Mouse (Mus musculus): ENCODE measurements at regions not wholly inside any gene's neighbourhood (a gene's known extent, or its start where the extent isn't known, plus 50 kb on each side); places are given as distances from the start of the nearest gene placed in this dataset.

- no peak for TF ChIP-seq POLR2A (IDR thresholded peaks at IDR 0.05; ENCODE audit: extremely low read depth, insufficient read depth, low read length)
- no peak for TF ChIP-seq CTCF (IDR thresholded peaks at IDR 0.05; ENCODE audit: extremely low read depth, insufficient read depth, low read length)
- no peaks in the 10 kb centered on the region for H3K4me1 ChIP-seq (ENCODE audit: control insufficient read depth, insufficient read depth, low read length)
- H3K4me3 ChIP-seq (ENCODE audit: insufficient read depth, low read length): no peak overlapping the region
- H3K27ac ChIP-seq (ENCODE audit: insufficient read depth, low read length): no peak overlapping the region
These were observed 454.8 kb upstream of the Gm6657 start for GRCm38 (mm10) chr12:77739047-77739760.

GRCm38 (mm10) chr12:77742716-77743115 lies 451.3 kb upstream of the Gm6657 start:
- TF ChIP-seq CTCF (IDR thresholded peaks at IDR 0.05; ENCODE audit: extremely low read depth, insufficient read depth, low read length): no peak
- TF ChIP-seq POLR2A (IDR thresholded peaks at IDR 0.05; ENCODE audit: extremely low read depth, insufficient read depth, low read length): no peak
- Histone ChIP-seq H3K4me3 (ENCODE audit: insufficient read depth, low read length) (no peak overlapping the region), H3K27ac (ENCODE audit: insufficient read depth, low read length) (no peak overlapping the region), H3K4me1 (ENCODE audit: control insufficient read depth, insufficient read depth, low read length) (no peaks in the 10 kb centered on the region)

DNA sequence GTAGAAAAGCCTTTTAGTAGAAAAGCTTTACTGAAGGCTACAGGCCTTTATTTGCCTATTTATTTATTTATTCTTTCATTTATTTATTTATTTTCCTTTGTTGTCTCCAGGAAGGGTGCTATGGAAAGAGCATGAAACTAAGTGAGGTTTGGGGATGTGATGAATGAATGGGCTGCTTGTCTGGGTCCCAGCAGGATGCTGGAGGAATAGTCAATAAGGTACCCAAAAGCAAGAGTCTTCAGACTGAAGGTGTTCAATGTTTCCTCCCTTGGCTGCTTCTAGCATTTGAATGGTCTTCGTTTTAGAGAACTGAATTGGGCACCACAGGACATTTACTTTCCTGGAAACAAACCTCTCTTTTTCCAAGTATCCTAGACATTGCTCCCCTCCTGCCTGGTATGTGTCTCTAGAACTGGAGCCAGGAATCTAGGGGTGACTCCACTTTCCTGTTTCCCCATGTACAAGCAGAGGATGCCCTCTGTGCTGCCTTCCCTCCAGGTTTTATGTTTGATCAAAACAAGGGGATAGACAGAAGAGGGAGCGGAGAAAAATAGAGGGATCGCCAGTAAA lies 444.5 kb upstream of the Gm6657 start:
- no peak overlapping the region for H3K4me3 ChIP-seq (ENCODE audit: insufficient read depth, low read length)
- no peak overlapping the region for H3K27ac ChIP-seq (ENCODE audit: insufficient read depth, low read length)
- TF ChIP-seq POLR2A (IDR thresholded peaks at IDR 0.05; ENCODE audit: extremely low read depth, insufficient read depth, low read length) (no peak), CTCF (IDR thresholded peaks at IDR 0.05; ENCODE audit: extremely low read depth, insufficient read depth, low read length) (no peak)
- H3K4me1 ChIP-seq (ENCODE audit: control insufficient read depth, insufficient read depth, low read length): no peaks in the 10 kb centered on the region

GRCm38 (mm10) chr12:77752181-77752580 lies 441.9 kb upstream of the Gm6657 start:
- Histone ChIP-seq H3K4me1 (ENCODE audit: control insufficient read depth, insufficient read depth, low read length) (no peaks in the 10 kb centered on the region), H3K27ac (ENCODE audit: insufficient read depth, low read length) (no peak overlapping the region), H3K4me3 (ENCODE audit: insufficient read depth, low read length) (no peak overlapping the region)
- no peak for TF ChIP-seq POLR2A (IDR thresholded peaks at IDR 0.05; ENCODE audit: extremely low read depth, insufficient read depth, low read length)
- TF ChIP-seq CTCF (IDR thresholded peaks at IDR 0.05; ENCODE audit: extremely low read depth, insufficient read depth, low read length): no peak

DNA sequence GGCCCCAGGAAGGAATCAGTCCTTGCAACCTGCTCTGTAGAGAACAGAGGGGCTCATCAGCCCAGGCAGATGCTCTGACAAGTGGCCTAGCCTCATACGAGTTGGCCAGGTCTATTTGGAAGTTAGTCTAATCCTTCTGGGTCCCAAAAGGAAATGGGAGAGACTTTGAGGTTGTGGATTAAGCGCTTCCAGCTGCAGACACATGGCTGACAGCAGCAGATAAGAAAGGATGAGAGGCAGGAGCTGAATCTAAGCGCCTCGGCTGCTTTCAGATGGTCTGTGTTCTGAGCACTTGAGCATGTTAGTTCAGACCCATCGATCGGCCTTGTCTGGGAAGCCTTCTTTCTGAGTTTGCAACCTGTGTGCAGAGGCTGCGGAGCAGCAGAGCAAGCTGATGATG lies 438.0 kb upstream of the Gm6657 start:
- no peak overlapping the region for H3K4me3 ChIP-seq (ENCODE audit: insufficient read depth, low read length)
- TF ChIP-seq POLR2A (IDR thresholded peaks at IDR 0.05; ENCODE audit: extremely low read depth, insufficient read depth, low read length): no peak
- no peak for TF ChIP-seq CTCF (IDR thresholded peaks at IDR 0.05; ENCODE audit: extremely low read depth, insufficient read depth, low read length)
- H3K27ac ChIP-seq (ENCODE audit: insufficient read depth, low read length): no peak overlapping the region
- H3K4me1 ChIP-seq (ENCODE audit: control insufficient read depth, insufficient read depth, low read length): no peaks in the 10 kb centered on the region

GRCm38 (mm10) chr12:77760976-77761375 lies 433.1 kb upstream of the Gm6657 start:
- Histone ChIP-seq H3K4me1 (ENCODE audit: control insufficient read depth, insufficient read depth, low read length) (no peaks in the 10 kb centered on the region), H3K27ac (ENCODE audit: insufficient read depth, low read length) (no peak overlapping the region), H3K4me3 (ENCODE audit: insufficient read depth, low read length) (no peak overlapping the region)
- TF ChIP-seq POLR2A (IDR thresholded peaks at IDR 0.05; ENCODE audit: extremely low read depth, insufficient read depth, low read length) (no peak), CTCF (IDR thresholded peaks at IDR 0.05; ENCODE audit: extremely low read depth, insufficient read depth, low read length) (no peak)

DNA sequence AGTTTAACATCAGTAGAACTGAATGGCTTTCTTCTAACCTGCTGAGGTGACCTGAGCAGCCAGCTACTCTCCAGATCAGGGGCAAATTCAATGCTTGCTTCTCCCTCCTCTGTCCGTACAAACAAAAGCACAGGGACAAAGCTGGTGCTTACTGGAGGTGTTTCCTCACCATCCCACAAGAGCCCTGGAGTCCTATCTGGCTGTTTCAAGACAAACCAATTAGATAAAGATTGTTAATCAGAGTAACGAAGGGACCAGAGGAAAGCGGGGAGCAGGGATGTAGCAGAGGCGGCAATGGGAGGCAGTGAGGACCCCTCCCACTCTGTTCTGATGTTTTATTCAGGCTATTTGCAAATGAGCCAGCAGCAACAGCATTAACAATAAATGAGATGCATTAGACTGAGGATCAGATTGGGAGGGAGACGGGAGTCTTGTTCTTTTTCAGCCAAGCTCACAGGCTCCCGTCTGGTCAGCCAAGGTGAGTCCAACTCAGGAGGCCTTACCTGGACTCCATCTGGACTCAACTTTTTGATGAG lies 418.0 kb upstream of the Gm6657 start:
- Histone ChIP-seq H3K4me3 (ENCODE audit: insufficient read depth, low read length) (no peak overlapping the region), H3K4me1 (ENCODE audit: control insufficient read depth, insufficient read depth, low read length) (no peaks in the 10 kb centered on the region), H3K27ac (ENCODE audit: insufficient read depth, low read length) (no peak overlapping the region)
- no peak for TF ChIP-seq CTCF (IDR thresholded peaks at IDR 0.05; ENCODE audit: extremely low read depth, insufficient read depth, low read length)
- TF ChIP-seq POLR2A (IDR thresholded peaks at IDR 0.05; ENCODE audit: extremely low read depth, insufficient read depth, low read length): no peak

- no peaks in the 10 kb centered on the region for H3K4me1 ChIP-seq (ENCODE audit: control insufficient read depth, insufficient read depth, low read length)
- no peak for TF ChIP-seq CTCF (IDR thresholded peaks at IDR 0.05; ENCODE audit: extremely low read depth, insufficient read depth, low read length)
- no peak for TF ChIP-seq POLR2A (IDR thresholded peaks at IDR 0.05; ENCODE audit: extremely low read depth, insufficient read depth, low read length)
- no peak overlapping the region for H3K27ac ChIP-seq (ENCODE audit: insufficient read depth, low read length)
- H3K4me3 ChIP-seq (ENCODE audit: insufficient read depth, low read length): no peak overlapping the region
These were observed 417.3 kb upstream of the Gm6657 start for GRCm38 (mm10) chr12:77776755-77777154.

- Histone ChIP-seq H3K4me3 (ENCODE audit: insufficient read depth, low read length) (no peak overlapping the region), H3K27ac (ENCODE audit: insufficient read depth, low read length) (0 out of 2 replicates have a peak overlapping the region, but pooled peaks have one; percentile 21), H3K4me1 (ENCODE audit: control insufficient read depth, insufficient read depth, low read length) (peaks cover 2% of the 10 kb centered on the region)
- TF ChIP-seq CTCF (IDR thresholded peaks at IDR 0.05; ENCODE audit: extremely low read depth, insufficient read depth, low read length) (peak; percentile 77), POLR2A (IDR thresholded peaks at IDR 0.05; ENCODE audit: extremely low read depth, insufficient read depth, low read length) (no peak)
These were observed 412.9 kb upstream of the Gm6657 start for GRCm38 (mm10) chr12:77780885-77781698.
